Mouse (Mus musculus): ENCODE measurements around the gene Nufip1.

The Nufip1 gene

GRCm38 (mm10) chr14:76110396-76111221 is at the start of gene Nufip1, which contains the start of gene Gpalpp1:
TSS of gene Nufip1 (plus strand) at chr14:76110891.
TSS of gene Gpalpp1 (minus strand) at chr14:76110760.
- WGBS, result under 1% methylated on average over 69 of the region's 69 CpGs

GRCm38 (mm10) chr14:76067237-76067636 is 43.5 kb upstream of the Nufip1 start:
- 77% methylated on average over 1 of the region's 1 CpGs for WGBS

GRCm38 (mm10) chr14:76068296-76068695 is 42.4 kb upstream of the Nufip1 start:
- 33% methylated on average over 4 of the region's 4 CpGs for WGBS

GRCm38 (mm10) chr14:76069296-76069695 is 41.4 kb upstream of the Nufip1 start:
- 63% methylated on average over 4 of the region's 4 CpGs for WGBS

- WGBS, result 69% methylated on average over 2 of the region's 2 CpGs
Observed at GRCm38 (mm10) chr14:76072626-76073025, 38.1 kb upstream of the Nufip1 start.

GRCm38 (mm10) chr14:76074206-76074605 is 36.5 kb upstream of the Nufip1 start:
- 85% methylated on average over 1 of the region's 1 CpGs for WGBS

GRCm38 (mm10) chr14:76075721-76076120 is 35.0 kb upstream of the Nufip1 start:
- 57% methylated on average over 4 of the region's 4 CpGs for WGBS

GRCm38 (mm10) chr14:76076602-76077001 is 34.1 kb upstream of the Nufip1 start:
- WGBS, result 26% methylated on average over 4 of the region's 4 CpGs

GRCm38 (mm10) chr14:76077088-76077491 is 33.6 kb upstream of the Nufip1 start:
- WGBS, result 22% methylated on average over 9 of the region's 9 CpGs

GRCm38 (mm10) chr14:76081451-76081850 is 29.2 kb upstream of the Nufip1 start:
- 75% methylated on average over 11 of the region's 11 CpGs for WGBS

- 84% methylated on average over 13 of the region's 13 CpGs for WGBS
Observed at GRCm38 (mm10) chr14:76082086-76082636, 28.5 kb upstream of the Nufip1 start.

GRCm38 (mm10) chr14:76084188-76084587 is 26.5 kb upstream of the Nufip1 start:
- WGBS, result 49% methylated on average over 3 of the region's 3 CpGs

- 82% methylated on average over 7 of the region's 7 CpGs for WGBS
Observed at GRCm38 (mm10) chr14:76097244-76097643, 13.4 kb upstream of the Nufip1 start.

GRCm38 (mm10) chr14:76097815-76098214 is 12.9 kb upstream of the Nufip1 start:
- WGBS, result 91% methylated on average over 5 of the region's 5 CpGs

GRCm38 (mm10) chr14:76099543-76099942 is 11.1 kb upstream of the Nufip1 start:
- 74% methylated on average over 9 of the region's 9 CpGs for WGBS

GRCm38 (mm10) chr14:76115744-76116143 is 5.1 kb downstream of the Nufip1 start:
- WGBS, result 65% methylated on average over 5 of the region's 5 CpGs

- WGBS, result 73% methylated on average over 4 of the region's 4 CpGs
Observed at GRCm38 (mm10) chr14:76118963-76119362, 8.3 kb downstream of the Nufip1 start.

GRCm38 (mm10) chr14:76120472-76120871 is 9.8 kb downstream of the Nufip1 start:
- WGBS, result 35% methylated on average over 4 of the region's 4 CpGs

- WGBS, result 54% methylated on average over 6 of the region's 6 CpGs
Observed at GRCm38 (mm10) chr14:76121901-76122662, 11.4 kb downstream of the Nufip1 start.

GRCm38 (mm10) chr14:76122663-76123058 is 12.0 kb downstream of the Nufip1 start:
- 87% methylated on average over 8 of the region's 8 CpGs for WGBS

GRCm38 (mm10) chr14:76127311-76127710 is 16.6 kb downstream of the Nufip1 start:
- 88% methylated on average over 3 of the region's 3 CpGs for WGBS

GRCm38 (mm10) chr14:76128174-76128573 is 17.5 kb downstream of the Nufip1 start:
- 90% methylated on average over 4 of the region's 4 CpGs for WGBS
